Mouse (Mus musculus) heart, embryonic 16.5 days (tissue): ENCODE measurements around the gene Nsd1. TPM values are rescaled to one million over a fixed set of nuclear protein-coding genes. Genes with fewer than 3 reads are reported as not detected.

ENCODE experiments used
- ATAC-seq: fragments of 200-750 bp; cut with Nextera tagmentation; replicated peaks from 2 replicates; pipeline ENCODE4 v1.8.0; 2017; ENCODE audit warnings: moderate number of reproducible peaks; ENCODE audit not compliant: insufficient read depth, low FRiP score; ENCODE audit errors: extremely low read depth
- H3K27ac ChIP-seq: fragments of 300-500 bp; sonication (generic); 2 replicates; pipeline ENCODE4 v1.5.1; 2014; ENCODE audit warnings: mild to moderate bottlenecking, low read length, control low read depth, moderate library complexity
- H3K27me3 ChIP-seq: fragments of 300-500 bp; sonication (generic); 2 replicates; pipeline ENCODE4 v1.6.1; 2014; ENCODE audit warnings: low read length, mixed read lengths; ENCODE audit not compliant: control insufficient read depth, insufficient read depth
- H3K36me3 ChIP-seq: fragments of 300-500 bp; sonication (generic); 2 replicates; pipeline ENCODE4 v1.6.1; 2014; ENCODE audit not compliant: control insufficient read depth, insufficient read depth
- H3K4me1 ChIP-seq: fragments of 300-500 bp; sonication (generic); 2 replicates; pipeline ENCODE4 v1.6.1; 2014; ENCODE audit warnings: low read length, mixed read lengths; ENCODE audit not compliant: control insufficient read depth, insufficient read depth
- H3K4me2 ChIP-seq: fragments of 300-500 bp; sonication (generic); 2 replicates; pipeline ENCODE4 v1.6.1; 2014; ENCODE audit warnings: low read depth, mild to moderate bottlenecking, control low read depth, low read length
- H3K4me3 ChIP-seq: fragments of 300-500 bp; sonication (generic); 2 replicates; pipeline ENCODE4 v1.5.1; 2014; ENCODE audit warnings: mild to moderate bottlenecking, control low read depth, low read length
- H3K9ac ChIP-seq: fragments of 300-500 bp; sonication (generic); 2 replicates; pipeline ENCODE4 v1.6.1; 2014; ENCODE audit warnings: low read length, control low read depth
- H3K9me3 ChIP-seq: fragments of 300-500 bp; sonication (generic); replicated peaks from 2 replicates; pipeline ENCODE4 v1.6.1; 2016; ENCODE audit warnings: low read length; ENCODE audit not compliant: control insufficient read depth
- WGBS: fragments of 180-500 bp; shearing (Covaris S2); extraction: QIAGEN DNeasy Blood & Tissue Kit; methylation state at CpG from one replicate; pipeline ENCODE4 v1.1.7; 2014; 5-methylcytosine and 5-hydroxymethylcytosine counted together
- polyA plus RNA-seq: library from polyadenylated mRNA; unstranded; fragments of >200 nt; fragmentation: Nextera tagmentation; extraction: Ambion mirVana; gene quantifications from 2 replicates; pipeline ENCODE4 v1.2.1, GENCODE M21; 2015

Gene Nsd1
- polyA plus RNA-seq, 1 experiment from 2014 or later = 38.1 TPM

GRCm38 (mm10) chr13:55171517-55172335 lies 37.9 kb upstream of the Nsd1 start:
- Histone ChIP-seq H3K9me3 (no peaks in the 10 kb centered on the region), H3K4me3 (peak overlapping the region; percentile 32), H3K27ac (peak overlapping the region; percentile 78), H3K36me3 (no peaks in the 10 kb centered on the region), H3K4me1 (peaks cover 11% of the 10 kb centered on the region), H3K9ac (peak overlapping the region; percentile 51), H3K4me2 (peak overlapping the region; percentile 61), H3K27me3 (0 out of 2 replicates have a peak, but pooled peaks cover 2% of the 10 kb centered on the region)
- WGBS = 14% methylated on average over 26 of the region's 26 CpGs
- peak; percentile 64 for ATAC-seq

- peaks cover 11% of the 10 kb centered on the region for H3K4me1 ChIP-seq
- 41% methylated on average over 7 of the region's 7 CpGs for WGBS
- no peak for ATAC-seq
Measured at GRCm38 (mm10) chr13:55172336-55172770, 37.2 kb upstream of the Nsd1 start.

GRCm38 (mm10) chr13:55174347-55174746 lies 35.2 kb upstream of the Nsd1 start:
- Histone ChIP-seq H3K9ac (no peak overlapping the region), H3K27ac (no peak overlapping the region), H3K36me3 (no peaks in the 10 kb centered on the region), H3K4me2 (no peak overlapping the region), H3K9me3 (no peaks in the 10 kb centered on the region), H3K4me1 (peaks cover 11% of the 10 kb centered on the region), H3K27me3 (0 out of 2 replicates have a peak, but pooled peaks cover 2% of the 10 kb centered on the region), H3K4me3 (no peak overlapping the region)
- 78% methylated on average over 11 of the region's 11 CpGs for WGBS
- ATAC-seq = no peak

More at GRCm38 (mm10) chr13:55172336-55172770, 37.2 kb upstream of the Nsd1 start:
- H3K9ac ChIP-seq = peak overlapping the region; percentile 51; the same call in 1 of the 2 replicates
- 0 out of 2 replicates have a peak, but pooled peaks cover 2% of the 10 kb centered on the region for H3K27me3 ChIP-seq
- H3K9me3 ChIP-seq = no peaks in the 10 kb centered on the region
- H3K27ac ChIP-seq = no peak overlapping the region
- H3K36me3 ChIP-seq = no peaks in the 10 kb centered on the region
- H3K4me2 ChIP-seq = peak overlapping the region; percentile 61
- peak overlapping the region; percentile 32; the same call in 1 of the 2 replicates for H3K4me3 ChIP-seq

GRCm38 (mm10) chr13:55176265-55176664 lies 33.3 kb upstream of the Nsd1 start:
- Histone ChIP-seq H3K4me1 (peaks cover 11% of the 10 kb centered on the region), H3K27ac (no peak overlapping the region), H3K4me3 (no peak overlapping the region), H3K9ac (no peak overlapping the region), H3K9me3 (no peaks in the 10 kb centered on the region; the same call in 1 of the 2 replicates), H3K4me2 (no peak overlapping the region), H3K27me3 (0 out of 2 replicates have a peak, but pooled peaks cover 2% of the 10 kb centered on the region), H3K36me3 (no peaks in the 10 kb centered on the region)
- no peak for ATAC-seq
- 74% methylated on average over 6 of the region's 6 CpGs for WGBS

GRCm38 (mm10) chr13:55177903-55178496 lies 31.6 kb upstream of the Nsd1 start:
- no peak for ATAC-seq
- Histone ChIP-seq H3K4me1 (peaks cover 5% of the 10 kb centered on the region; the same call in 1 of the 2 replicates), H3K27ac (no peak overlapping the region), H3K9ac (no peak overlapping the region), H3K4me3 (no peak overlapping the region), H3K4me2 (no peak overlapping the region), H3K36me3 (no peaks in the 10 kb centered on the region), H3K9me3 (no peaks in the 10 kb centered on the region; the same call in 1 of the 2 replicates), H3K27me3 (no peaks in the 10 kb centered on the region)
- 68% methylated on average over 4 of the region's 4 CpGs for WGBS

- H3K4me2 ChIP-seq = no peak overlapping the region
- no peak overlapping the region for H3K4me3 ChIP-seq
- H3K27me3 ChIP-seq = no peaks in the 10 kb centered on the region
- 27% methylated on average over 2 of the region's 2 CpGs for WGBS
- ATAC-seq = no peak
- peaks cover 5% of the 10 kb centered on the region; the same call in 1 of the 2 replicates for H3K4me1 ChIP-seq
- no peak overlapping the region for H3K9ac ChIP-seq
- no peaks in the 10 kb centered on the region for H3K36me3 ChIP-seq
- no peaks in the 10 kb centered on the region; the same call in 1 of the 2 replicates for H3K9me3 ChIP-seq
- no peak overlapping the region for H3K27ac ChIP-seq
Measured at GRCm38 (mm10) chr13:55178556-55178955, 31.0 kb upstream of the Nsd1 start.

GRCm38 (mm10) chr13:55179591-55179990 lies 30.0 kb upstream of the Nsd1 start:
- H3K9me3 ChIP-seq = no peaks in the 10 kb centered on the region; the same call in 1 of the 2 replicates

GRCm38 (mm10) chr13:55181786-55182172 lies 27.8 kb upstream of the Nsd1 start:
- Histone ChIP-seq H3K4me3 (peak overlapping the region; percentile 47), H3K27me3 (no peaks in the 10 kb centered on the region), H3K27ac (no peak overlapping the region; the same call in 1 of the 2 replicates), H3K9ac (no peak overlapping the region; the same call in 1 of the 2 replicates), H3K4me1 (peaks cover 5% of the 10 kb centered on the region; the same call in 1 of the 2 replicates), H3K9me3 (no peaks in the 10 kb centered on the region; the same call in 1 of the 2 replicates), H3K4me2 (peak overlapping the region; percentile 64), H3K36me3 (no peaks in the 10 kb centered on the region)
- ATAC-seq = no peak
- WGBS = 71% methylated on average over 2 of the region's 2 CpGs

More at GRCm38 (mm10) chr13:55179591-55179990, 30.0 kb upstream of the Nsd1 start:
- no peak overlapping the region for H3K4me2 ChIP-seq
- H3K27me3 ChIP-seq = no peaks in the 10 kb centered on the region
- H3K4me1 ChIP-seq = peaks cover 5% of the 10 kb centered on the region; the same call in 1 of the 2 replicates
- H3K4me3 ChIP-seq = no peak overlapping the region
- no peak for ATAC-seq
- H3K27ac ChIP-seq = no peak overlapping the region
- no peak overlapping the region for H3K9ac ChIP-seq
- 83% methylated on average over 3 of the region's 3 CpGs for WGBS
- H3K36me3 ChIP-seq = no peaks in the 10 kb centered on the region
